Mouse (Mus musculus) embryonic facial prominence, embryonic 13.5 days (tissue): Measurements from ENCODE around the gene Sgo2a. TPM values are rescaled to one million over a fixed set of nuclear protein-coding genes. Genes with fewer than 3 reads are reported as not detected.
"Not testable (repeated sequence)": the region's sequence is repeated elsewhere in the genome, so short reads cannot be mapped to it uniquely, and the experiment has no call there.

Experiments
- ATAC-seq: fragments of 200-750 bp; cut with Nextera tagmentation; 2 replicates; pipeline ENCODE4 v1.8.0; 2017; ENCODE audit warnings: low read depth; ENCODE audit not compliant: insufficient number of reproducible peaks, insufficient read depth, low FRiP score, low TSS enrichment
- H3K27ac ChIP-seq: fragments of 300-500 bp; sonication (generic); 2 replicates; pipeline ENCODE4 v1.5.1; 2015; ENCODE audit warnings: moderate library complexity, mild to moderate bottlenecking, inconsistent platforms
- H3K27me3 ChIP-seq: fragments of 300-500 bp; sonication (generic); 2 replicates; pipeline ENCODE4 v1.6.1; 2015; ENCODE audit warnings: mild to moderate bottlenecking, inconsistent platforms
- H3K36me3 ChIP-seq: fragments of 300-500 bp; sonication (generic); 2 replicates; pipeline ENCODE4 v1.6.1; 2015; ENCODE audit warnings: mild to moderate bottlenecking, inconsistent platforms
- H3K4me1 ChIP-seq: fragments of 300-500 bp; sonication (generic); 2 replicates; pipeline ENCODE4 v1.6.1; 2015; ENCODE audit warnings: inconsistent platforms
- H3K4me2 ChIP-seq: fragments of 300-500 bp; sonication (generic); 2 replicates; pipeline ENCODE4 v1.6.1; 2015; ENCODE audit warnings: moderate library complexity, mild to moderate bottlenecking, inconsistent platforms
- H3K4me3 ChIP-seq: fragments of 300-500 bp; sonication (generic); 2 replicates; pipeline ENCODE4 v1.5.1; 2015; ENCODE audit warnings: mild to moderate bottlenecking, inconsistent platforms
- H3K9ac ChIP-seq: fragments of 300-500 bp; sonication (generic); 2 replicates; pipeline ENCODE4 v1.6.1; 2015; ENCODE audit warnings: mild to moderate bottlenecking, inconsistent platforms
- H3K9me3 ChIP-seq: fragments of 300-500 bp; sonication (generic); 2 replicates; pipeline ENCODE4 v1.6.1; 2016; ENCODE audit warnings: inconsistent platforms
- WGBS: fragments of 180-500 bp; shearing (Covaris S2); methylation state at CpG from one replicate; pipeline ENCODE4 v1.1.7; 2015; ENCODE audit warnings: mixed read lengths; 5-methylcytosine and 5-hydroxymethylcytosine counted together
- polyA plus RNA-seq: library from polyadenylated mRNA; unstranded; fragments of >200 nt; fragmentation: Nextera tagmentation; extraction: Ambion mirVana; gene quantifications from 2 replicates; pipeline ENCODE4 v1.2.1, GENCODE M21; 2015

Gene Sgo2a
- polyA plus RNA-seq, 1 experiment from 2014 or later: 20.3 TPM

DNA sequence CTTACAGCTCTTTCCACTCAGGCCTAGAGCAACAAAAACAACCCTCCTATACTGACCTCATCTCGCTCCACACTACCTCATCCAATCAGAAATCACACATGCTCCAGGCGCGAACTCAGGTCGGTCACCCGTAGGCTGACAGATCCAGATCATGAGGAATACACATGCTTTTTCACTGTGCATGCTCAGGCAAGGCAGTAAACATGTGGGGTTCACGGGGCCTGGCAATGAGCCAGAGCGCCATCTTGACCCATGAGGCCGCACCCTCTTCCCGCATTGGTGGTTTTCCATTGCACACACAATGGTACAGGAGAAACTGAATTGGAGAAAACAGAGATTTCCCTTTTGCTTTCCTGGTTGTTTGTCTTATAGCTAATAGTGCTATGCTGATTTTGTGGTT lies 41.5 kb downstream of the Sgo2a start:
- not testable (repeated sequence) for H3K27me3 ChIP-seq, H3K4me2 ChIP-seq, H3K4me3 ChIP-seq, H3K4me1 ChIP-seq, H3K9me3 ChIP-seq, ATAC-seq, H3K27ac ChIP-seq, H3K36me3 ChIP-seq, H3K9ac ChIP-seq
- WGBS: 94% methylated on average over 9 of the region's 9 CpGs

DNA sequence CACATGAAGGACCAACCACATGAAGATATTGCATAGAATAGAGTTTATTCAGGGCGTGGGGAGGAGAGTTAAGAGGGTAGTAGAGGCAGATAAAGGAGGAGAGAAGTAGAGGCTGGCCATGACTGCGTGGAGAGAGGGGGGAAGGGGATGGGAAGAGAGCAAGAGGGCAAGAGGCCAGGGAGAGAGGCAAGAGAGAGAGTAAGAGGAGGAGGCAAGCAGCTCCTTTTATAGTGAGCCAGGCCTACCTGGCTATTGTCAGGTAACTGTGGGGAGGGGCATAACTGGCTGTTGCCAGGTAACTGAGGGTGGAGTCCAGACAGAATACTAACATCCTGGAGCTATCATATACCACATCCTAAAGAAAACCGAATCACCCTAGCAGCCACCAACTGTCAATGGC lies 49.3 kb downstream of the Sgo2a start:
- Histone ChIP-seq H3K4me1 (no peaks in the 10 kb centered on the region), H3K4me3 (no peak overlapping the region), H3K4me2 (no peak overlapping the region), H3K27ac (no peak overlapping the region), H3K27me3 (no peaks in the 10 kb centered on the region), H3K9ac (no peak overlapping the region), H3K36me3 (no peaks in the 10 kb centered on the region), H3K9me3 (no peaks in the 10 kb centered on the region)
- 70% methylated on average over 3 of the region's 3 CpGs for WGBS
- ATAC-seq: no peak

DNA sequence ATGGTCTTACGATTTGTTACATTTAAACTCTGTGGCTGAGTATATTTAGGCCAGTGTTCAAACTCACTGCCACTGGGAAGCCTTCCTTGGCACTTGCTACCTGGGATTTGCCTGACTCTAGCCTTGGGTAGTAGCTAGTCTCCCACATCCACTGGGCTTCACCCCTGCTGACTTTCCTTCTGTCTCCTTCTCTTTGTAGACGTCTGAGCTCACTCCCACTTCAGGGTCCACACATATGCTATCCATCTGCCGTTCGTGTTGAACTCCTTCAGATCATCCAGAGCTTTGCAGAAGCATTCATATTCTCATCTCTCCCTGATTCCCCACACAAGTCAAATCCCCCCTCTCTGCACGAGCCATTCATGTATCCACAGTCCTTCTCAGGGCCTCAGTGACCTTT lies 49.8 kb downstream of the Sgo2a start:
- no peak overlapping the region for H3K4me3 ChIP-seq
- no peaks in the 10 kb centered on the region for H3K27me3 ChIP-seq
- no peaks in the 10 kb centered on the region for H3K4me1 ChIP-seq
- H3K9ac ChIP-seq: no peak overlapping the region
- H3K4me2 ChIP-seq: no peak overlapping the region
- 55% methylated on average over 5 of the region's 5 CpGs for WGBS
- no peaks in the 10 kb centered on the region for H3K9me3 ChIP-seq
- H3K27ac ChIP-seq: no peak overlapping the region
- no peaks in the 10 kb centered on the region for H3K36me3 ChIP-seq
- no peak for ATAC-seq

DNA sequence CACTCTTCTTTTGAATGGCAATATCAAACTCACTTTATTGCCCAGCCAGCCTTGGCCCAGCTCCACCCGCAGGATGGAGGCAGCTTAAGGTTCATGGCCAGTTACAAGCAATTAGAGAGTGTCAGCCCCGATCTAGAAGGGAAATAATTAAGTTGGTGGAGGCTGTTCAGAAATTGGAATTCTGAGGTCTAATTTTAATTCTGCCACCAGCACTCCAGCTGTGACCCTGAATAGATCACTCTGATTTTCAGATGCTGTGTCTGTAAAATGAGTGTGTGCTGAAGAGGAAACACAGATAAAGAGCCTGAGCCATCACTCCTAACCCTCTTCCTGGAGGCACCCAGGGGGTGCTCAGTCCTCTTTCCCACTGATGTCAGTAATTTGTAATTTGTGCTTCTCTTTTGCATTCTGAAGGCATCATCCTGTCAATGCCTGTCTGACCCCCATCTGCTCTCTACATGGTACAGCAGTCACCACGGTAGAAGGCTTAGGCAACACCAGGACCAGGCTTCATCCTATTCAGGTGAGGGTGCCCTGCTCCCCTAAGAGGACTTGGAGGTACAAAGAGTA lies 51.0 kb downstream of the Sgo2a start:
- no peak overlapping the region for H3K4me2 ChIP-seq
- no peaks in the 10 kb centered on the region for H3K36me3 ChIP-seq
- H3K4me1 ChIP-seq: no peaks in the 10 kb centered on the region
- ATAC-seq: no peak
- no peak overlapping the region for H3K4me3 ChIP-seq
- no peaks in the 10 kb centered on the region for H3K9me3 ChIP-seq
- WGBS: 62% methylated on average over 3 of the region's 3 CpGs
- H3K27ac ChIP-seq: no peak overlapping the region
- H3K9ac ChIP-seq: no peak overlapping the region
- no peaks in the 10 kb centered on the region for H3K27me3 ChIP-seq

DNA sequence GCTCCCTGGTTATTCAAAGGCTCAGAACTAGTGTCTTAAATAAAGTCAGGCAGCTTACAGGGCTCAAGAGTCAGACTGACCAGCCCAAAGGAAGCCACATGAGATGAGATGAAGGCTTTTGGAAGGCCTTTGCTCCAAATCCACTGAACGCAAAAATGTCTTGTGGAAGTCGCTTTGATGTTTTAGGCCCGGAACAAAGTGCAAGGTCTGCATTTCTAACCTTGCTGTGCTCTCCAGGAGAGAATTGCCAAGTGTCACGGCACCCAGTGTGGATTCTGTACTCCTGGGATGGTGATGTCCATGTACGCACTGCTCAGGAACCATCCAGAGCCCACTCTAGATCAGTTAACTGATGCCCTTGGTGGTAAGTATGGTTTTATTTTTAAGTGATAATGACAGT lies 53.4 kb downstream of the Sgo2a start:
- ATAC-seq: no peak
- H3K9me3 ChIP-seq: no peaks in the 10 kb centered on the region
- no peaks in the 10 kb centered on the region for H3K4me1 ChIP-seq
- H3K4me2 ChIP-seq: no peak overlapping the region
- no peak overlapping the region for H3K4me3 ChIP-seq
- H3K27ac ChIP-seq: no peak overlapping the region
- H3K36me3 ChIP-seq: no peaks in the 10 kb centered on the region
- H3K27me3 ChIP-seq: no peaks in the 10 kb centered on the region
- H3K9ac ChIP-seq: no peak overlapping the region
- 86% methylated on average over 5 of the region's 5 CpGs for WGBS

DNA sequence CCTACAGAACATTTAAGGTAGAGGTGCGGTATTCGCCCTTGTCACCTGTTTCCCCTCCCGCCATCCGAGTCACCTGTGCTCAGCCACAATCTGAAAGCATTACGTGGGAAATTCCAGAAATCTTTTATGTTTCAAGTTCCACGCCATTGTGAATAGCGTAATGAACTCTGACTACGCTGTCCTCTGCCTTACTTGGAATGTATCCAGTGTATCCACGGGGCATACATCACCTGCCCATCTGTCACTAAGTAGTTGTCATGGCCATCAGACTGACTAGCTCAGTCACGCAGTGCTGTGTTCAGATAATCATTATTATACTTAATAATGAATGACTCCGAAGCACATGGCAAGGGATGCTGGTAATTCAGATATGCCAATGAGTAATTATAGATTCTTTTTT lies 59.8 kb downstream of the Sgo2a start:
- Histone ChIP-seq H3K4me1 (peaks cover 10% of the 10 kb centered on the region), H3K27me3 (no peaks in the 10 kb centered on the region), H3K27ac (no peak overlapping the region), H3K9ac (no peak overlapping the region), H3K4me3 (no peak overlapping the region), H3K9me3 (no peaks in the 10 kb centered on the region), H3K36me3 (no peaks in the 10 kb centered on the region), H3K4me2 (no peak overlapping the region)
- 79% methylated on average over 11 of the region's 11 CpGs for WGBS
- ATAC-seq: no peak

DNA sequence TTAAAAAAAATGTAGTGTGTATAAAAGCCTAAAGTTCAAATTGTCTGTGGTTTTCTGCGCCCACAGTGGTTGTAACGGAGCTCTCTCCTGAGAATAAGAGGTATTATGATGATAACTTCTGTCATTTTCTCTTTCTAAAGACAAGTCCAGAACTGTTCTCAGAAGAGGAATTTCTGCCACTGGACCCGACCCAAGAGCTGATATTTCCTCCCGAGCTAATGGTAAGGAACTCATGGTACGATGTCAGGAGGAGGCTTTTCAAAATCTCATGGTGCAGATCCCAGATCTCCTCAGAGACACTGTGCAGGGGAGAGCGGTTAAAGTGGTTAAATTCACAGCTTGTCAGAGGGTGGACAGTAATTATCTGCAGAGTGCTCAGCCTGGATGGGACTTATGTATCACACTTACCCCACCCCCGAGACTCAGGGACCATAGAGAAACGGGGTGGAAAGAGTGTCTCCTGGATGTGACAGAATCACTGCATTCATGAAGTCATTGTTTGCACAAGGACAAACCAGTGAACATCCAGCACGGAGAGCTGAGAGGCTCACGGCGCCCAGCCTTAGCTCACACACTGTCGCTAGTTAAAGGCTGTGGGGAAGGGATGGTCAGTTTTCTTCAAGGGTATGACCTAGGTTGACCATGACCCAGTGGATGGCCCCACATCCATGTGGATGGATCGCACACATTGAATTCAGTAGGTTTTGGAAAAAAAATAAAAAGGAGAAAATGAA lies 60.5 kb downstream of the Sgo2a start:
- ATAC-seq: no peak
- H3K27ac ChIP-seq: no peak overlapping the region
- H3K27me3 ChIP-seq: no peaks in the 10 kb centered on the region
- no peaks in the 10 kb centered on the region for H3K9me3 ChIP-seq
- no peak overlapping the region for H3K4me3 ChIP-seq
- no peaks in the 10 kb centered on the region for H3K36me3 ChIP-seq
- 73% methylated on average over 13 of the region's 13 CpGs for WGBS
- H3K4me2 ChIP-seq: no peak overlapping the region
- peaks cover 10% of the 10 kb centered on the region for H3K4me1 ChIP-seq
- H3K9ac ChIP-seq: no peak overlapping the region

DNA sequence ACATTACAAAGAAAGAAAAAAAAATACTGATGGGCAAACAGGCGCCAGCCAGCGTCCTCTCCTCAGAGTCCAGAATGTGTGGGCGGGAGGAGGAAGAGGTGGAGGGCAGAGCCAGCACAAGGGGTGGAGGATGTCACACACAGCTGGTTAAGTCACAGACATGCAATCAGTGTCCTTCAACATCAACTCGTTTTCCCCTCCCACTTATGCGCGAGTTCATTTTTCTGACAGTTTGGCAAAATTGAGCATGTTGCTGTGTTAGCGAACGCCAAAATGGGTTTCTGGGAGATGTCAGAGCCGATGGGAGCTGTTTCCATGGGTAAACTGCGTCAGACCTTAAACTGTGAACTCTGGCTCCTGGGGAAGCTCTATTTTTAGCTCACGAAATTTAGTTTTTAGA lies 61.2 kb downstream of the Sgo2a start:
- Histone ChIP-seq H3K4me2 (no peak overlapping the region), H3K9me3 (no peaks in the 10 kb centered on the region), H3K27ac (no peak overlapping the region), H3K27me3 (no peaks in the 10 kb centered on the region), H3K4me1 (peaks cover 10% of the 10 kb centered on the region), H3K4me3 (no peak overlapping the region), H3K9ac (no peak overlapping the region), H3K36me3 (no peaks in the 10 kb centered on the region)
- no peak for ATAC-seq
- 68% methylated on average over 11 of the region's 11 CpGs for WGBS

DNA sequence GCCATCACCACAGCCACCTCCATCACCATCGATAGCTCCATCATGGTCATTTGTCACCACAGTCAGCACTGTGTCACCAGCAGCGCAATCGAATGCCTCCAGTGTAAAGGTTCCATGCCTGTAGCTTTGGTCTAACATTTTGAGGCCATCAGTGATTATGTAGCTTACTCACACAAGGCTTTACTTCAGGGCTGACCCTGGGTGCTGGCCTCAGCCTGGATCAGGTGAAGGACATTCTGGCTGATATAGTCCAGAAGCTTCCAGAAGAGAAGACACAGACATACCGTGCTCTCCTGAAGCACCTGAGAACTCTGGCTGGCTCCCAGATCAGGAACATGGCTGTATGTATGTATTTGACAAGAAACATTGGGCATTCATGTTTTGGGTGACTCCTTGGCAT lies 63.1 kb downstream of the Sgo2a start:
- H3K4me1 ChIP-seq: peaks cover 10% of the 10 kb centered on the region
- no peak overlapping the region for H3K4me2 ChIP-seq
- ATAC-seq: no peak
- no peaks in the 10 kb centered on the region for H3K36me3 ChIP-seq
- H3K9me3 ChIP-seq: no peaks in the 10 kb centered on the region
- H3K4me3 ChIP-seq: no peak overlapping the region
- H3K9ac ChIP-seq: no peak overlapping the region
- WGBS: 92% methylated on average over 4 of the region's 4 CpGs
- no peak overlapping the region for H3K27ac ChIP-seq
- H3K27me3 ChIP-seq: no peaks in the 10 kb centered on the region

DNA sequence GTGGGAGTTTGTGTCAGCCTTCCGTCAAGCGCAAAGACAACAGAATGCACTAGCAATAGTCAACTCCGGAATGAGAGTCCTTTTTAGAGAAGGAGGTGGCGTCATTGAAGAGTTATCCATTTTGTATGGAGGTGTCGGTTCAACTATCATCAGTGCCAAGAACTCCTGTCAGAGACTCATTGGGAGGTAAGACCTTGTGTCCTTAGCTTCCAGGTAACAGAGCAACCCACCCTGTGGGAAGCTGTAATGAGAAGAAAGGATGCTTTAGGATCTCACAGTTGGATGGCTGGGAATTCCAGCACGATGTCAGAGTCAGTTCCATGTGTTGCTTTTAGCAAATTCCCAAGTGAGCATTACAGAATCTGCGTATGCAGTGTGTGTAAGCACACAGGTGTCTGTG lies 66.4 kb downstream of the Sgo2a start:
- Histone ChIP-seq H3K4me1 (peaks cover under 1% of the 10 kb centered on the region; the same call in 1 of the 2 replicates), H3K9me3 (no peaks in the 10 kb centered on the region), H3K27me3 (no peaks in the 10 kb centered on the region), H3K36me3 (no peaks in the 10 kb centered on the region), H3K4me2 (no peak overlapping the region), H3K9ac (no peak overlapping the region), H3K4me3 (no peak overlapping the region), H3K27ac (no peak overlapping the region)
- WGBS: 88% methylated on average over 7 of the region's 7 CpGs
- ATAC-seq: no peak

DNA sequence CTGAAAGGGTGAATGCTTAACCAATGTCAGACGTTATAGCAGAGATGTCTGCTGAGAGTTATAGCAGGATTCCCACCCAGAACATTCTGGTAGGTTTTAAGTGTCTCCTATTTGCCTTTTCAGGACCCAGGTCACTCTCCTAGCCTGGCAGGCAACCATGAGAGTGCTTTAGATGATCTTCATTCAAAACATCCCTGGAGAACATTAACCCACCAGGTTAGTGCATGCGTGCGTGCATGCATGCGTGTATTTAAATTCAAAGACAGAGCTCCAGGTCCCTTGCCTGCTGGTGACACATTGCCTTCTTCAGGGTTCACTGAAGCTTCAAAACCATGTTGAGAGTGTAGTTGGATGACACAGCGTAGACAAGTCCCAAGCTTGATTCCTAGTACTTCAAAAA lies 69.4 kb downstream of the Sgo2a start:
- ATAC-seq: no peak

DNA sequence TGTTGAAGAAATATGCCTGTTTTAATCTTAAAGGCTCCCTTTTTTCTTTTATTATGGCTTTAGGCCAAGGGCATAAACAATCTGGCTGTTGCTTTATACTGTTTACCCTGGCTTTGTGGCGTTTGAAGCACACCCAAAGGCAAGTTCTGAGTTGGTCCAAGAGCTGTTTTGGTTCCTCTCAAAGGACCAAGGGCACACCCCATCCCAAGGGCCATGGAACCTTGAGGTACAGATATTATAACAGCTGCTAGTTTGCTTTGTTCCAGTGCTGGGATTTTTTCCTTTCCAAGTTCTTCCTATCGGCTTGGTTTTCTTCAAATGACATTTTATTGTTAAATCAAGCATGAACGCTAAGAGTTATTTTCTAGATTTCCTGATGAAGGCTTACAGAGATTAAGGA lies 69.8 kb downstream of the Sgo2a start:
- no peak overlapping the region for H3K4me2 ChIP-seq
- no peak for ATAC-seq
- WGBS: 68% methylated on average over 3 of the region's 3 CpGs
- H3K4me1 ChIP-seq: no peaks in the 10 kb centered on the region
- H3K36me3 ChIP-seq: no peaks in the 10 kb centered on the region
- no peaks in the 10 kb centered on the region for H3K27me3 ChIP-seq
- H3K4me3 ChIP-seq: no peak overlapping the region
- H3K9me3 ChIP-seq: no peaks in the 10 kb centered on the region
- H3K27ac ChIP-seq: no peak overlapping the region
- no peak overlapping the region for H3K9ac ChIP-seq

More for the DNA sequence above, 69.4 kb downstream of the Sgo2a start:
- H3K9ac ChIP-seq: no peak overlapping the region
- no peaks in the 10 kb centered on the region for H3K27me3 ChIP-seq
- 85% methylated on average over 5 of the region's 5 CpGs for WGBS
- H3K4me2 ChIP-seq: no peak overlapping the region
- no peaks in the 10 kb centered on the region for H3K4me1 ChIP-seq
- H3K36me3 ChIP-seq: no peaks in the 10 kb centered on the region
- H3K4me3 ChIP-seq: no peak overlapping the region
- no peak overlapping the region for H3K27ac ChIP-seq
- H3K9me3 ChIP-seq: no peaks in the 10 kb centered on the region
